Mouse (Mus musculus) brain, embryonic 14.5 days (tissue): Measurements from ENCODE around the gene Zfp90.

ENCODE experiments used
- CTCF ChIP-seq: fragments of 200-500 bp; IDR thresholded peaks from 2 replicates; pipeline ENCODE4 v1.5.1; 2012; ENCODE audit warnings: inconsistent platforms, mild to moderate bottlenecking, moderate library complexity, borderline replicate concordance; ENCODE audit not compliant: insufficient read depth, insufficient read length; ENCODE audit errors: extremely low read depth
- POLR2A ChIP-seq: fragments of 200-500 bp; IDR thresholded peaks from 2 replicates; pipeline ENCODE4 v1.6.1; 2012; ENCODE audit warnings: mild to moderate bottlenecking, inconsistent platforms, borderline replicate concordance; ENCODE audit not compliant: poor library complexity, insufficient read depth, insufficient read length, severe bottlenecking; ENCODE audit errors: extremely low read depth

GRCm38 (mm10) chr8:106375957-106376356 is 39.2 kb upstream of the Zfp90 start:
- TF ChIP-seq CTCF (no peak), POLR2A (no peak)
